Mouse (Mus musculus) bone marrow macrophage, adult 2 months (primary cell): ENCODE results near the gene Cpne9. TPM values are rescaled to one million over a fixed set of nuclear protein-coding genes. Genes with fewer than 3 reads are reported as not detected.

Experiments used
- H3K27ac ChIP-seq: 2 replicates; pipeline ENCODE4 v1.5.1; 2012; ENCODE audit warnings: low read depth, low read length; ENCODE audit not compliant: insufficient read depth
- H3K4me1 ChIP-seq: 2 replicates; pipeline ENCODE4 v1.6.1; 2012; ENCODE audit warnings: low read length; ENCODE audit not compliant: control insufficient read depth, insufficient read depth
- H3K4me3 ChIP-seq: 2 replicates; pipeline ENCODE4 v1.5.1; 2012; ENCODE audit warnings: mild to moderate bottlenecking, low read length, moderate library complexity; ENCODE audit not compliant: insufficient read depth
- CTCF ChIP-seq: IDR thresholded peaks from 2 replicates; pipeline ENCODE4 v1.5.1; 2012; ENCODE audit warnings: low read depth, mild to moderate bottlenecking, low read length, moderate library complexity
- POLR2A ChIP-seq: IDR thresholded peaks from 2 replicates; pipeline ENCODE4 v1.6.1; 2012; ENCODE audit warnings: mild to moderate bottlenecking, low read depth, low read length, borderline replicate concordance
- polyA plus RNA-seq: library from polyadenylated mRNA; stranded (reverse); fragments of >200 nt; gene quantifications from 2 replicates; pipeline ENCODE4 v1.2.4, GENCODE M21; 2012; ENCODE audit not compliant: missing spikeins, insufficient read depth, insufficient read length

Gene Cpne9
- polyA plus RNA-seq, 1 experiment = not detected

DNA sequence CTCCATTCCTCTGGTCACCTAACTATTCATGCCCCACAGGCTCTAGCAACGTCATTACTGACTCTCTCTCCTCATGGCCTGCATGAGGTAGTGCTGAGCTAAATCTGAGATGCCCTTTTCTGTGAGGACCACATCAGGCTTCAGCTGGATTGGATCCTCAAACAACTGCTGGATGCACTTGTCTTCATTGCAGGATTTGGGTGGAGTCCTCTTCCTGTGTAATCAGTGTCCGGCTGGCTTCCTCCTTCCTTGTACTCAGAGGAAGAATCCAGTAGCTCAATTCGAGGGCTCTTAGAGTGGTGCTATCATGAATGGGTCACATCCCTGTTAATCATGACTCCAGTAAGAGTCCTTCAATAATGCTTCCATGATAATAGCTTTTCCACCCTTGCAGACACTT is 71.6 kb downstream of the Cpne9 start:
- TF ChIP-seq POLR2A = no peak
- TF ChIP-seq CTCF = no peak
- Histone ChIP-seq H3K4me1 (peaks cover 13% of the 10 kb centered on the region), H3K27ac (no peak overlapping the region), H3K4me3 (no peak overlapping the region)

Other genes starting within 250 kb of the Cpne9 start
- gene Thumpd3, start 236.1 kb upstream of the Cpne9 start, polyA plus RNA-seq = 28.4 and 29.5 TPM in 2 replicates
- gene Setd5, start 204.9 kb upstream of the Cpne9 start, polyA plus RNA-seq = 60.6 and 63.7 TPM in 2 replicates
- gene Lhfpl4, start 86.9 kb upstream of the Cpne9 start, polyA plus RNA-seq = 0.81 TPM in 1 of 2 replicates, not detected in the other
- 59.2 and 60.2 TPM in 2 replicates for gene Mtmr14, start 44.5 kb upstream of the Cpne9 start, polyA plus RNA-seq
- gene Brpf1, start 24.8 kb downstream of the Cpne9 start, polyA plus RNA-seq = 31.6 and 34.1 TPM in 2 replicates
- 14.9 and 15.0 TPM in 2 replicates for gene Ogg1, start 44.7 kb downstream of the Cpne9 start, polyA plus RNA-seq
- gene Camk1, start 61.7 kb downstream of the Cpne9 start, polyA plus RNA-seq = 216 and 226 TPM in 2 replicates
- gene Tada3, start 95.6 kb downstream of the Cpne9 start, polyA plus RNA-seq = 28.6 and 30.2 TPM in 2 replicates
- 503 and 507 TPM in 2 replicates for gene Arpc4, start 95.8 kb downstream of the Cpne9 start, polyA plus RNA-seq
- gene Ttll3, start 107.0 kb downstream of the Cpne9 start, polyA plus RNA-seq = 12.2 and 12.5 TPM in 2 replicates
- gene Rpusd3, start 137.0 kb downstream of the Cpne9 start, polyA plus RNA-seq = 4.6 and 6.5 TPM in 2 replicates
- 0.32 TPM in 1 of 2 replicates, not detected in the other for gene Cidec, start 153.5 kb downstream of the Cpne9 start, polyA plus RNA-seq
- gene Jagn1, start 160.3 kb downstream of the Cpne9 start, polyA plus RNA-seq = 28.4 and 31.5 TPM in 2 replicates
- 0.47 TPM in 1 of 2 replicates, not detected in the other for gene Il17re, start 176.2 kb downstream of the Cpne9 start, polyA plus RNA-seq
- gene Il17rc, start 189.1 kb downstream of the Cpne9 start, polyA plus RNA-seq = not detected in 2 replicates
- gene Creld1, start 201.0 kb downstream of the Cpne9 start, polyA plus RNA-seq = 22.0 and 23.9 TPM in 2 replicates
- not detected in 2 replicates for gene Prrt3, start 219.6 kb downstream of the Cpne9 start, polyA plus RNA-seq
- gene Emc3, start 249.3 kb downstream of the Cpne9 start, polyA plus RNA-seq = 82.6 and 88.7 TPM in 2 replicates
- gene Fancd2, start 249.4 kb downstream of the Cpne9 start, polyA plus RNA-seq = 6.9 and 7.8 TPM in 2 replicates